Mouse (Mus musculus): ENCODE data around the gene Tssk4. TPM values are rescaled to one million over a fixed set of nuclear protein-coding genes. Genes with fewer than 3 reads are reported as not detected.

Tssk4 gene
- polyA plus RNA-seq, 1 experiment from 2014 or later = 0.46 TPM

GRCm38 (mm10) chr14:55608339-55608738 lies 41.6 kb upstream of the Tssk4 start:
- TF ChIP-seq EP300 (optimal IDR thresholded peaks at IDR 0.05) (no peak), CTCF (IDR thresholded peaks at IDR 0.05; ENCODE audit: low read depth) (no peak)
- no peak for ATAC-seq (ENCODE audit: low FRiP score, low TSS enrichment)
- H3K9me3 ChIP-seq (ENCODE audit: control insufficient read depth, low read length) = no peaks in the 10 kb centered on the region

DNA sequence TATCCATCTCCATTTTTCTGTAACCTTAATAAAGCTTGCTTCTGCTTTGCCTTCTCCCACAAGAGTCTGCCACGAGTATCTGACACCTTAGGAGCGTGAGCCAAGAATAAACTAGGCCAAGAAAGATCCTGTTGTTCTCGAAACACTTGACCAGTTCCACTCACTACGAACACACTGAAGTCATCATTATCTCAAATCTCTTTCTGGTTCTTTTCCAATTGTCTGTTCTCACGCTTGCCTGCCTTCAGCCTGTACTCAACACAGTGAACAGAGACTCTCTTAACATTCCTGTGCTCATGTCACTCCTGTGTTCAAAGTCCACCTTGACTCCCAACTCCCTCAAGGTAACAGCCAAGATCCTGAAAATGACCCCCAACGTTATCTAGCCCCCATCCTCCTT lies 36.6 kb upstream of the Tssk4 start:
- no peaks in the 10 kb centered on the region for H3K4me1 ChIP-seq (replicated peaks; ENCODE audit: control insufficient read depth, insufficient read depth)
- no peak overlapping the region for H3K4me2 ChIP-seq (replicated peaks; ENCODE audit: low read depth)
- DNase-seq (ENCODE audit: low spot score) = no peak
- no peak for ATAC-seq (ENCODE audit: low FRiP score, low TSS enrichment)
- WGBS = 52% methylated on average over 6 of the region's 6 CpGs
- no peak overlapping the region for H3K27ac ChIP-seq (replicated peaks)
- no peaks in the 10 kb centered on the region; the same call in 1 of the 2 replicates for H3K36me3 ChIP-seq (ENCODE audit: control insufficient read depth, insufficient read depth, low read length)
- no peak for TF ChIP-seq EP300 (optimal IDR thresholded peaks at IDR 0.05)
- TF ChIP-seq CTCF (IDR thresholded peaks at IDR 0.05; ENCODE audit: low read depth) = no peak
- H3K9ac ChIP-seq (ENCODE audit: low read length) = no peak overlapping the region
- H3K9me3 ChIP-seq (ENCODE audit: control insufficient read depth, low read length) = no peaks in the 10 kb centered on the region
- H3K27me3 ChIP-seq (ENCODE audit: control insufficient read depth, insufficient read depth, low read length) = no peaks in the 10 kb centered on the region
- no peak overlapping the region for H3K4me3 ChIP-seq (ENCODE audit: low read depth, low read length)

More at GRCm38 (mm10) chr14:55608339-55608738, 41.6 kb upstream of the Tssk4 start:
- H3K4me3 ChIP-seq (ENCODE audit: low read depth, low read length) = no peak overlapping the region
- H3K9ac ChIP-seq (ENCODE audit: low read length) = no peak overlapping the region
- H3K27ac ChIP-seq (replicated peaks) = no peak overlapping the region
- H3K4me1 ChIP-seq (replicated peaks; ENCODE audit: control insufficient read depth, insufficient read depth) = no peaks in the 10 kb centered on the region
- 92% methylated on average over 6 of the region's 6 CpGs for WGBS
- no peaks in the 10 kb centered on the region; the same call in none of the 2 replicates for H3K36me3 ChIP-seq (ENCODE audit: control insufficient read depth, insufficient read depth, low read length)
- DNase-seq (ENCODE audit: low spot score) = no peak
- no peaks in the 10 kb centered on the region for H3K27me3 ChIP-seq (ENCODE audit: control insufficient read depth, insufficient read depth, low read length)
- no peak overlapping the region for H3K4me2 ChIP-seq (replicated peaks; ENCODE audit: low read depth)

DNA sequence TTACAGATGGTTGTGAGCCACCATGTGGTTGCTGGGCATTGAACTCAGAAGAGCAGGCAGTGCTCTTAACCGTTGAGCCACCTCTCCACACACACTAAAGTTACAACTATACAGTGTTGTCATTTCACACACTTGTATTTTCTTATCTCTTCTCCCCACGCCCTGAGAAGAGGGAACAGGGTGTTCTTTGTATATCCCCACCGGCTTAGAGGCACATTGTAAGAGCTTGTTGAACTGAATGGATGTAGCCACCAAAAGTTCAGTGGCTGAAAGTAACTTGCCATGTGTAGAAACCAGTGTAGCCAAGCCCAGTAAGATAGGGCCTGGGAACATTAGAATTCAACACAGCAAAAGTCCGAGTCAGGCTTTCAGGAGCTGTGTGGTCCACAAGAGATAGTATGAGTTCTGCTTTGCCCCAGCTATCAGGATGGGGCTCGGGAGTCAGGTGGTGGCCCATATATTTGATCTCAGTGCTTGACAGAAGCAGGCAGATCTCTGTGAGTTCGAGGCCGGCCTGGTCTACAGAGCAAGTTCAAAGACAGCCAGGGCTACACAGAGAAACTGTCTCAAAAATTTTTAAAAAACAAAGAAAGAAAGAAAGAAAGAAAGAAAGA lies 35.3 kb upstream of the Tssk4 start:
- Histone ChIP-seq H3K4me3 (ENCODE audit: low read depth, low read length) (no peak overlapping the region), H3K9me3 (ENCODE audit: control insufficient read depth, low read length) (no peaks in the 10 kb centered on the region), H3K9ac (ENCODE audit: low read length) (no peak overlapping the region), H3K4me2 (replicated peaks; ENCODE audit: low read depth) (no peak overlapping the region), H3K27ac (replicated peaks) (no peak overlapping the region), H3K27me3 (ENCODE audit: control insufficient read depth, insufficient read depth, low read length) (no peaks in the 10 kb centered on the region), H3K36me3 (ENCODE audit: control insufficient read depth, insufficient read depth, low read length) (no peaks in the 10 kb centered on the region), H3K4me1 (replicated peaks; ENCODE audit: control insufficient read depth, insufficient read depth) (no peaks in the 10 kb centered on the region)
- WGBS = 76% methylated on average over 7 of the region's 7 CpGs
- no peak for TF ChIP-seq CTCF (IDR thresholded peaks at IDR 0.05; ENCODE audit: low read depth)
- no peak for TF ChIP-seq EP300 (optimal IDR thresholded peaks at IDR 0.05)
- DNase-seq (ENCODE audit: low spot score) = no peak
- peak; percentile 36; the same call in 1 of the 2 replicates for ATAC-seq (ENCODE audit: low FRiP score, low TSS enrichment)

DNA sequence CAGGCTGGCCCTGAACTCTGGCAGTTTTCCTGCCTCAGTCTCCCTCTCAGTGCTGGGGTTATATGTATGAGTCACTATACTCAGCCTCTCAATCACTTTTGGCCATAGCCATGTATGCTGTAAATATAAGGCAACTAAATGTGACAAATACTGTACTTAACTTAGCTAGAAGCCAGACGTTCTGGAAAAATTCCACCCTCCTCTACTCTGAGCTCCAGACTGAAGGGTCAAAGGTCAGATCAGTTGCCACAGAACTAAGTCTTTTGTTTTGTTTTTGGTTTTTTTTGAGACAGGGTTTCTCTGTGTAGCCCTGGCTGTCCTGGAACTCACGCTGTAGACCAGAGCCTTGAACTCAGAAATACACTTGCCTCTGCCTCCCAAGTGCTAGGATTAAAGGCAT lies 34.1 kb upstream of the Tssk4 start:
- H3K27me3 ChIP-seq (ENCODE audit: control insufficient read depth, insufficient read depth, low read length) = no peaks in the 10 kb centered on the region
- whole genome bisulfite sequencing = 36% methylated on average over 2 of the region's 2 CpGs
- no peak for TF ChIP-seq CTCF (IDR thresholded peaks at IDR 0.05; ENCODE audit: low read depth)
- TF ChIP-seq EP300 (optimal IDR thresholded peaks at IDR 0.05) = no peak
- DNase-seq (ENCODE audit: low spot score) (no peak), ATAC-seq (ENCODE audit: low FRiP score, low TSS enrichment) (no peak)
- no peak overlapping the region for H3K27ac ChIP-seq (replicated peaks)
- no peak overlapping the region for H3K4me2 ChIP-seq (replicated peaks; ENCODE audit: low read depth)
- no peaks in the 10 kb centered on the region for H3K4me1 ChIP-seq (replicated peaks; ENCODE audit: control insufficient read depth, insufficient read depth)
- no peak overlapping the region for H3K4me3 ChIP-seq (ENCODE audit: low read depth, low read length)
- no peak overlapping the region for H3K9ac ChIP-seq (ENCODE audit: low read length)
- H3K9me3 ChIP-seq (ENCODE audit: control insufficient read depth, low read length) = no peaks in the 10 kb centered on the region
- no peaks in the 10 kb centered on the region for H3K36me3 ChIP-seq (ENCODE audit: control insufficient read depth, insufficient read depth, low read length)

GRCm38 (mm10) chr14:55616844-55617243 lies 33.1 kb upstream of the Tssk4 start:
- H3K36me3 ChIP-seq (ENCODE audit: control insufficient read depth, insufficient read depth, low read length) = no peaks in the 10 kb centered on the region
- TF ChIP-seq EP300 (optimal IDR thresholded peaks at IDR 0.05) = no peak
- TF ChIP-seq CTCF (IDR thresholded peaks at IDR 0.05; ENCODE audit: low read depth) = no peak
- H3K27me3 ChIP-seq (ENCODE audit: control insufficient read depth, insufficient read depth, low read length) = no peaks in the 10 kb centered on the region
- no peak overlapping the region for H3K4me3 ChIP-seq (ENCODE audit: low read depth, low read length)
- H3K4me2 ChIP-seq (replicated peaks; ENCODE audit: low read depth) = no peak overlapping the region
- no peak overlapping the region for H3K27ac ChIP-seq (replicated peaks)
- no peak overlapping the region for H3K9ac ChIP-seq (ENCODE audit: low read length)
- H3K9me3 ChIP-seq (ENCODE audit: control insufficient read depth, low read length) = no peaks in the 10 kb centered on the region
- DNase-seq (ENCODE audit: low spot score) (no peak), ATAC-seq (ENCODE audit: low FRiP score, low TSS enrichment) (no peak)
- 80% methylated on average over 2 of the region's 2 CpGs for WGBS
- H3K4me1 ChIP-seq (replicated peaks; ENCODE audit: control insufficient read depth, insufficient read depth) = no peaks in the 10 kb centered on the region

GRCm38 (mm10) chr14:55617822-55618221 lies 32.2 kb upstream of the Tssk4 start, which contains the start of gene Rec8:
Gene Rec8 (plus strand): TSS chr14:55618037.
- TF ChIP-seq EP300 (optimal IDR thresholded peaks at IDR 0.05) = no peak
- peak; percentile 59 for TF ChIP-seq CTCF (IDR thresholded peaks at IDR 0.05; ENCODE audit: low read depth)
- no peak within 1 kb of the TSS for H3K27ac ChIP-seq (replicated peaks)
- peak within 1 kb of the TSS; percentile 20 for H3K4me3 ChIP-seq (ENCODE audit: low read depth, low read length)
- no peaks in the 10 kb centered on the region for H3K4me1 ChIP-seq (replicated peaks; ENCODE audit: control insufficient read depth, insufficient read depth)
- peak; percentile 91 for ATAC-seq (ENCODE audit: low FRiP score, low TSS enrichment)
- no peaks in the 10 kb centered on the region for H3K36me3 ChIP-seq (ENCODE audit: control insufficient read depth, insufficient read depth, low read length)
- H3K27me3 ChIP-seq (ENCODE audit: control insufficient read depth, insufficient read depth, low read length) = no peaks in the 10 kb centered on the region
- H3K9ac ChIP-seq (ENCODE audit: low read length) = peak within 1 kb of the TSS; percentile 41; the same call in 1 of the 2 replicates
- peak; percentile 84 for DNase-seq (ENCODE audit: low spot score)
- H3K4me2 ChIP-seq (replicated peaks; ENCODE audit: low read depth) = peak within 1 kb of the TSS; percentile 35
- 15% methylated on average over 19 of the region's 21 CpGs for WGBS
- no peaks in the 10 kb centered on the region for H3K9me3 ChIP-seq (ENCODE audit: control insufficient read depth, low read length)
